Mouse (Mus musculus): ENCODE measurements around the gene Ipo4.

GRCm38 (mm10) chr14:55618486-55619195, 17.1 kb downstream of the Ipo4 start:
- no peak for TF ChIP-seq GATA1 (IDR thresholded peaks at IDR 0.05; ENCODE audit: borderline replicate concordance, low read length)
- no peak for TF ChIP-seq FLI1 (IDR thresholded peaks at IDR 0.05; ENCODE audit: low read length)

Data from megakaryocyte, embryonic 14.5 days (primary cell).